Mouse (Mus musculus) regulatory T cell (primary cell): ENCODE data around the gene Rpap2.

Experiments
- in situ Hi-C: fragments of 300-600 bp; cut with MboI, MseI; formaldehyde crosslinking; loops from one replicate; pipeline ENCODE4 v1.15.1; 2025; ENCODE audit warnings: high pct_unique_total_duplicates

Gene Rpap2

DNA sequence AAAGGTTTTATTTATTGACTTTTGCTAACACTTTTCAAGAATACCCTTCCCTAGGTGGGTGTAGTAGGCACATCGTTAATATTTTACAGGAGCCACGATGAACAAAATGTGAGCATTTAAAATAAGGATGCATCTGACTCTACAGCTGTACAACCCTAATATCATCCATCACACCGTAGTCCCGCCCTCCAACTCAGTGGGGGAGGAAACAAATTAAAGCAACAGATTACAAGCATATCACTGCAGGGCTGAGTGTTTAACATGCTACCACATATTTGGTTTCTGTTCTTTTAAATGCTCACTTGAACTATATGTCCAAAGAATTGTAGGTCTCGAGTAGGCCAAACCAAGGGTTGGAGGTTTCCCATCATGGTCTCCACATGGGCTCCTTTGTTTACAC lies 90.0 kb downstream of the Rpap2 start:
- in situ Hi-C loops, result no loop called here

DNA sequence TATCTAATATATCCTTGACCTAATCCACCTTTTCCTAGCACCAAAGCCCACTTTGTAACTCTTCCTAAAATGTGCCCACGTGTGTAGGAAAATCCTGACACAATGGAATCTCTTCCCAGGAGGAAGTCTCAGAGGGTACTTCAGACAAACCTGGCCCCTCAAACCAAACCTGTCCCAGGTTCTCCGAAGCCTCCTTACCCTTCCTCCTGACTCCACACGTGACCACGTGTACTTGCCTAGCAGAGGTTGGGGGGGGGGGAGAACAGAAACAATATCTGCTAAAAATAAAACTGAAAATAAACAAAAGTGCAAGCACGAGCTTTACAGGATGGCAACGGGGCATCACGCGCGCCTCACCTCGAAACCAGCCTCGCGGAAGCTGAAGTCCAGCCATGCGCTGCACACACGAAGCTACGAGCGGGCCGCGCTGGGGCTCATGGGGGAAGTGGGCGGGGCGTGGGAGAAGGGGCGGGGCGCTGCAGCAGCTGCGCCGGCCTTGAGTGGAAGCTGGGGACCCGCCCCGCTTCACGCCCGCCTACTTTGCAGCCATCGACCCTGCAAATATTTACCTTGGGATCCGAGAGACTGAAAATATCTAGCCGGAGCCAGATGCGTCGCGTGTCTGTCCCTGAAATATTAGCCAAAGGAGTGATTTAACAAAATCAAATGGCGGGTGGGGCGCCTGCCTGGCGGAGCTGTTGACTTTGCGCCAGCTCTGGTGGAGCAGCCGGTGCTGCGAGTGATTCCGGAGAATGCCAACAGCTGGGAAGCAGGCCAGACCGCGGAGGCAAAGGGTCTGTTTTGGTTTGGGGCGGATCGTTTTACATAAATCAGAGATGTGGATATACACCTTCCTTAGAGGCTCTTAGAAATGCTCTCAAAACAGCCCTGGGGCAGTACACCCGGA lies 90.7 kb downstream of the Rpap2 start:
- in situ Hi-C loops, result no loop called here

DNA sequence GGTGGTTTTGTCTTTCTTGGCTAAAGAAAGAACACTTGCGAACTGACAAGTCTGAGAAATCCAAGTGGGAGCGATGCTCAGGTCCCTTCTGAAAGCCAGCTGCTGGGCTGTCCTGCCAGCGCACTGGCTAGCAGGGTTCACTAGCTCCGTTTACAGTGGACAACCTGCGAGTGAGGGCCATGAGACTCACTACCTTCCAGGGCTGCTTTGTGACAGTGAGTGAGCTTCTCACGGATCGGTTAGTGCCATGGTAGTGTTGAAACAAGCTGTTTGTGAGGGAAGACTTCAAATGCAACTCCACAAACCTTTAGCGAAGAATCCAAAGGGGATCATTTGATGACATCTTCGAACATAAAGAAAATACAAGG lies 91.3 kb downstream of the Rpap2 start:
- in situ Hi-C loops, result no loop called here

DNA sequence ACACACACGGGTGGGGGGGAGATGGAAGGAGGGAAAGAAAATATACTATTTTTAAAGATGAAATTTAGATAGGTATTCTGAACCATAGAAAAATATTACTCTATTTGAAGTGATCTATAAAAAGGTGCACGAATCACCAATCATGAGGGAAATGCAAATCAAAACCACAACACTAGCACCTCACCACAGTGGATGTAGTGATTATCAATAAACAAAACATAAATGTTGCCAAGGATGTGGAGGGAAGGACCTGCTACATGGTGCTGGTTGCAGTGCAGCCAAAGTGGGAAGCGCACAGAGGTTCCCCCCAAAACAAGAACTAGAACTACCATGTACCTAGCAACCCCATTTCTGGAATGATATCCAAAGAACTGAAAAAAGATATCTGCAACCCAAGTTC lies 97.8 kb downstream of the Rpap2 start:
- in situ Hi-C loops, result no loop called here

DNA sequence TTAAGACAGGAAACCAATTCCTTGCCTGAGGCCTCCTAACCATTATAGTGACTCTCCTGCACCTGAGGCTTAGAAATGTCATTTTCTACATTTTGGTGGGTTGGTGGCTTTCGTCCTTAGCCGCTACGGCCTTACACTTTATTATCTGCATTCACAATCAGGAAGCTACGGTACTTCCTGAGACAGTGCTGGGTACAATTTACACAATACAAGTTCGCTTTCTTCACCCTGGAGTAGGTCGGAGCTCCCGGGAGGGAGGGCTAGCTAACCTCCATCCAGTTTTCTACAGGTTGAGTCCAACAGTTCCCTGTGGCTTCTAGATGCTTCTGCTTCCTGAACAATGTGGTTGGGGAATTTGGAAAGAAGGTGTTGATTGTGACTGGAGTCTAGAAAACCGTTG lies 101.7 kb downstream of the Rpap2 start:
- in situ Hi-C loops, result no loop called here

DNA sequence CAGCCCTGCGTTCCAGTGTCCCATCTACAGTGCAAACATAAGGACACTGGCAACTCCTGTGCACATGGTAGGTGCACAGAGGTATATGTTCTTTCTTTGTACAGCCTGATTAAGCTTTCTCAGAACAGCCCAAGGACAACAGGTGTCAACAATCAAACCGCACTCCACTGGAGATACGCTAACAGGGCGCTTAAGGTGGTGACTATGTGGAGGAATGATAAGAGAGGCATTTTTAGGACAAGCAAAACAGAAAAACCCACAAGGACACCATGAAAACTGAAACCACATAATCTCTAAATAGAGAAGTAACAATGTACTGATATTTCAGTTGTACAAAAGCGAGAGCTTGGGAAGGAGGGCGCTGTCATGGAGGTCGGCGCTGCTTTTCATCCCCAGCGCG lies 103.7 kb downstream of the Rpap2 start:
- in situ Hi-C loops, result loop anchor here (5.0 kb wide), 1 partner anchor 44 kb away; no protein-coding TSS in a partner anchor

DNA sequence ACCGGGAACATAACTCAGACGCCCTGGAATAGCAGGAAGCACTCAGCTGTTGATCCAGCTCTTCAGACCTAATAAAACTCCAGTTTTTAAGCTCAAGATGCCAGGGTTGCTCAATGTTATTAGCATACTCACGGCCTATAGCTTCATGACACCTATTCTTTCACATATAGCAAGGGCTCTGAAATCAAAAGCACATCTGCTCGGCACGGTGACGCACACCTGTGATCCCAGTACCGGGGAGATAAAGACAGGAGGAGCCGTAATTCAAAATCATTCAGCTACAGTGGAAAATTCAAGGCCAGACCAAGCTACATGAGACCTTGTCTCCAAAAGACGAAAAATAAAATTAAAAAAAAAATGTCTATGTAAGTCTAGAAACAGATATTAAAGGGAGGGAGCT lies 104.5 kb downstream of the Rpap2 start:
- in situ Hi-C loops, result loop anchor here (5.0 kb wide), 1 partner anchor 44 kb away; no protein-coding TSS in a partner anchor

DNA sequence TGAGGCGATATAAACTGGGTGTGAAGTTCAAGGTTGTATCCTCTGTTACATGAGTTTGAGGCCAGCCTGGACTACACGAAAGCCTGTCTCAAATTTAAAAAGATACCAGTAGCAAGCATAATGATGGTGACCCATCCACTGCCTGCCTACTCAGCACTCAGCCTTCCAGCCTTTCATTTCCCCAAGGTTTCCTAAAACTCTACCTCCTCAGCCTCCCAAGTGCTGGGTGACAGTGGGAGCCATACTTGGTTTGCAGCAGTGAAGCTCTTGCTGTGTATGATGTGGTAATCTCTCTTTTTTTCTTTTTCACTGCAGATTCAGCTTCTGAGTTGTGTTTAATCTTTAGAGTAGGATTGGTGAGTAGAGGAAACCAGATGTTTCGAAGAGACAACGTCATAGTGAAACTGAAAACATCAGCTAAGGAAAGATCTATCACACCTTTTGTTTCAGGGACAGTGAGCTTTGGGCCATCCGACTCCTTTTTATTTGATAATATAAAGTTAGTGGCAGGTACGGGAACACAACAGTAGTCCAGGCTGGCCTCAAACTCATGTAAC lies 106.1 kb downstream of the Rpap2 start:
- in situ Hi-C loops, result loop anchor here (5.0 kb wide), 1 partner anchor 46 kb away; no protein-coding TSS in a partner anchor

DNA sequence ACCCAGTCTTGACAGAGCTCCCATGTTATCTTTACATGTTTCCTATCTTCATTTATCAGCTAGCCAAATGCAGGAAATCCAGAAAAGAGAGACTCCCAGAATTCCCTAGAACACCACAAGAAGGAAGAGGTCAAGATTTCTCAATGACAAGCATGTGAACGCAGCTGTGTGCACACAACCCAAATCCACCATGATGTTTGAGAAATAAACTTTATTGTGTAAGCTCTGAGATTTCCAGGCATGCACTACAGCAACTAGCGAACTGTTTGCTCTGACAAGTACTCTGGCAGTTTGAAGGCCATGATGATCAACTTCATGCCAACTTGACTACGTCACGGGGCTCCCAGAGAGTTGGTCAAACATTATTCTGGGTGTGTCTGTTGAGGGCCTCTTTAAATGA lies 108.6 kb downstream of the Rpap2 start:
- in situ Hi-C loops, result no loop called here

DNA sequence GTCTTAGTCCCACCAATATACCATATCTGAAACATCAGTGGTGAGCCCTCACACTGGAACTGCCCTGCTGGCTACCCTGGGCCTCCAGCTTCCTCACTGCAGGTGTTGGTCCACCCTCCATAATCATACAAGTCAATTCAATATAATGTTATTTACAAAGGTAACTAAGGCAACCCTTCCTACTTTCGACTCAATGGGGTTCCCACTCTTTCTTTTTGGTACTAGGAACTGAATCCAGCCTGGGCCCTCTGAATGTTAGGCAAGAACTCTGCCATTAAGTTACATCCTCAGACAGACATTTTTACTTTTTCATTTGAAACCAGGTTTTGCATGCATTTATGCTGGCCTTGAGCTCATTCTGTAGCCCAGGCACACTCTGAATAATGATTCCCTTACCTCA lies 109.1 kb downstream of the Rpap2 start:
- in situ Hi-C loops, result no loop called here

DNA sequence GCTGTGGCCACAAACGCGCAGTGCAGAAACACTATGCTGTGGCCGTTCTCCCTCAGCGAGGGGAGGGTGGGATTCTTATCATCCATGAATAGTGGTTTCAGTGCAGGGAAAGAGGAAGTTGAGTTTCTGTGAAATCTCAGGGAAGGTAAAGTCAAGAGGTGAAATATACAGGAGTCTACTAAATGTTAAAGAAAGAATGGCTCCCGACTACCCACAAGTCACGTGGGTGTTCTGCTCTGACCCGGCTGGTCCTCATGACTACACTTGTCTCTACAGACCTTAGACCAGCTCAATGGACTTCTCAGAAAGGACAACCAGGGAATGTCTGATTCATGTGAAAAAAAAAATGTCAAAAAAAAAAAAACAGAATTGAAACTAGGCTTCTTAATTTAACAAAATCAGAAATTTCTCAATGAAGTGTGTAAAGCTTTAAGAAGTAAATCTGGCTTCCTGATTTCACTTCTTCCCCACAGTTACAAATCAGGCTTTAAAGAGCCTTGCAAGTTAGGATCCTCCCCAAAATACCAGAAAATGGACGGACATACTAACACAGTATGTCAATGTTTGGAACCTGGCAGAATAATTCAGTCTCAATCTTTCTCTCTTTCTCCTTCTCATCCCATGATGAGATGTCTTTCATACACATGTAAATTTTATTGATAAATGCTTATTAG lies 111.1 kb downstream of the Rpap2 start:
- in situ Hi-C loops, result no loop called here
